Mouse (Mus musculus): ENCODE measurements around the gene Col6a6.

The Col6a6 gene

DNA sequence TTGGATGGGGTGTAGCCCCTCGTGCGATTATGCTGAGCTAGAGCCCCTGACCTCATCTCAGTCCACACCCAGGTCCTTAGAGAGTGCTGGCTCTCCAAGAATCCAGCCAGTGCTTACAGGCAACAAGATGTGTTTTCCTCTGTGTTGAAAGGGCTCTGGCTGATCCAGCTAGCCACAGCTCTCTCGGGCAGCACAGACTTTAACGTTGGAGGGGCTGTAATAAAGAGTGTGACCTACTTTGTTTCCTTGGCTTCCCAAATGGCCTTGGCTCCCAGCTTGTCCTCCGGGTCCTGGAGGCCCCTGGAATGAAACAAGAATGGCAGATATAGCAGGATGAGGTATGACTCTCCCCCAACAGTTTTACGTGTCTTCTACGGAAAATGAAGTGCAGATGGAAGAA, 96.0 kb downstream of the Col6a6 start:
- no peak for DNase-seq

DNA sequence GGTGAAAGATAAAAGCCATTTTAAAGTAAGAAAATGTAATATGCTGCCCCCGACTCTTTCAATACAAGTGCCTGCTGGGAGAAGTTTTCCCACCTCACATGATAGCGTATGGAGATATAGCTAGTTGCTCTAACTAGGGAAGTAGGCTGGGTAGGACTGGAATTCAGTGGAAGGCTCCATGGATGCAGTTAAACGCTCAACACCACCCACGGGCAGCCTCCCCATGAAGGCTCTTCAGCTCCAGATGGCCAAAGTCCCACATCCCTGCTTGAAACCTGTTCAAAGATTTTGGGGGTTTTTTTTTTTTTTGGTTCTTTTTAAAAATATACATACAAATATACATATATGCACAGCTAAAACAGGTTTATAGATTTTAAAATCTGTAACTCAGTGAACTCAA, 107.5 kb downstream of the Col6a6 start:
- DNase-seq, result no peak

DNA sequence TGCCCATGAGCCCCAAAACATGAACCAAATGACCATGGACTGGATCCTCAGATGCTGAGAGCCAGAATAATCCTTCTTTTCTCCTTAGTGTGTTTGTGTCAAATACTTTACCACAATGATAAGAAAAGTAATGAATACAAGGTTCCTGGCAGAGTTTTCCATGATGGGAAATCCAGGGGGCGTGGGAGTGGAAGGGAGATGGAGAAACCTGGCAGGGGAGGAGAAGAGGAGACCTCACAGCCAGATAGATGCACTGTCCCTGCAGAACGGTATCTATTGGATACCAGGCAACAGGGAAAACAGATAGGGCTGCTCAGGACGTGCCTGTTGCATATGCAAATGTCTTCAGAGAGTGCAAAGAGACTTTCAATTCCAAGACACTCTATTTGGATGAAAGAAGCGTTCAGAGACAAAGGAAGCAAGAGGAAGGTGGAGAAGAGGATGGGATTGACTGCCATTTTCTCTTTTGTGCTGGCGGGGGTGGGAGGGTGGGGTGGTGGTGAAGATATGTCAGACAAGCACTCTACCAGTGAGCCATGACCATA, 108.0 kb downstream of the Col6a6 start:
- DNase-seq, result no peak

DNA sequence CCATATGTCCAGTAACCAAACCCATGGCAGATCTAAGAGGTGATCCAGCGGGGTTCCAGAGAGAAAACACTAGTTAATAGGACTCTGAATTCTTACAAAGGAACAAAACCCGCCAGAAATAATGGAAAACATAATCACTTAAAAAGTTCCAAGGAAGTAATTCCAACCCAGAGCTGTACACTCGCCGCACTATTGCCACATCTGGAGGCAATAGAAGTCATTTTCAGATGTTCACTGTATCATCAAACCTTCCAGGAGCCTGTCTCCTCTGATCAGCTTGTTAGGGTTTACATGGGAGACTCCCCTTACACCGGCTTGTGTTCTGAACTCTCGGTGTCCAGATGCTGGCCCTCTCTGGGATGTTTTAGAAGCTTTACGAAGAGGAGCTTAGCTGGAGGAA, 108.6 kb downstream of the Col6a6 start:
- DNase-seq, result no peak

DNA sequence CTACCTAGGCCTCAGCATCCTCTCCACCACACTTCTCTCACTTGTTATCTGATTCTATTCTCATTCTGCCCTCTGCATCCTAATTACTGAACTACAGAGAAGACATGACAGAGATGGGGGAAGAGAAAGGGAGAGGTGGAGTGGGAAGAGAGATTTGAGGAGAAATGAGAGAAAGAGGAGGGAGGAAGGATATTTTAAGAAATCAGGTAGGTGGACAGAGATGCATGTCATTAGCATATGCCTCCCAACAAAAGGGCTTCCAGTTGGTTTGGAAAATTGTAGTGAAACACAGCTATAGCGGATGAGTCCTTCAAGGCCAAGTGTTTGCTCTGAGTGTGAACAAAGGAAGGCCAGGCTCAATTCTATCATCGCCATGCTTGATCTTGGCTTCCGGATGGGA, 115.9 kb downstream of the Col6a6 start:
- DNase-seq, result no peak

DNA sequence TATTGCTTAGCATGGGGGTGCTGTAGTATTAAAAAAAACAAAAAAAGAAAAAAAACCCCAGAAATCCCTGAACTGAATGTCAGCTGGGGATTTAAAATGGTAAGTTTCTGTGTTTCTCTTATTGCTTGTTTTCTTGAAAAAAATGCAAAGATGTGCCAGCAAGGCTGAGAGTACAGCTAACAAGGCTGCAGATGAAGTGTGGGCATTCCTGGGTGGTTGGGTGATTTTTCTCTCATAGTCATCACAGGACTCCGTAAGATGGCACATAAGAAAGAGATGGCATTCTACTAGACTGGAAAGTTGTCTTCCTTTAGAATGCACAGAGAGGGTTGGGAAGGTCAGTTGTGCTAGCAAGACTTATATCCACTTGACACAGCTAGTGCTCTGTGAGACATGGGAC, 122.9 kb downstream of the Col6a6 start:
- DNase-seq, result no peak

DNA sequence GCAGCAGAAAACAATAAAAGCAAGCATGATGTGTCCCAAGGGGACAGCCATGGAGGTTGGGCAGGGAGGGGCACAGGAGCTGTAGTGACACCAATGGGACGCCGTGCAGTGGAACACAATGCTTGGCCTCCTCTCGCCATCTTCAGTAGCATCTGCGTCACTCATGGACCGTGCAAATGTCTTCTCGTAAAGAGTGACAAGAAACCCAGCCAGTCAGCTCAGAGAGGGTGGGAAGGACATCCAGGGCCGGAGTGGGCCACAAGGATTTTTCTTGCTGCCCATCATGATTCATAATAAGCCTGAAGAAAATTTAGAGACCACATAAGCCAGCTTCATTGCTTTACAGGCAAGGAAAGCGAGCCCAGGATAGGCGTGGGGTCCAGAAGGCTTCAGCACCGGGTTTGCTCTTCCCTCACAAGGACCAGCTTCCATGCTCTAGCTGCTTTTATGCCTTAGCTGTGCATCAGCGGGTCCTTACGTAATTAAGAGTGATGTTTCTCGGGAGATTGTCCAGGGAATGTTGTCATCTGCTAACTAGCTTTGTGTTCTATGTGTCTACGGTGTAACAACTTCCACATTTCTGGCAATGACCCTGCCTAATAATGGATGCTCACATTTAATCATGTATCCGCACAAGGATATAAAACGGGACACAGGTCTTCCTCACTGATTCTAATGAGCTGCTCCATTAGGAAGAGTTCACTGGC, 123.6 kb downstream of the Col6a6 start:
- no peak for DNase-seq

DNA sequence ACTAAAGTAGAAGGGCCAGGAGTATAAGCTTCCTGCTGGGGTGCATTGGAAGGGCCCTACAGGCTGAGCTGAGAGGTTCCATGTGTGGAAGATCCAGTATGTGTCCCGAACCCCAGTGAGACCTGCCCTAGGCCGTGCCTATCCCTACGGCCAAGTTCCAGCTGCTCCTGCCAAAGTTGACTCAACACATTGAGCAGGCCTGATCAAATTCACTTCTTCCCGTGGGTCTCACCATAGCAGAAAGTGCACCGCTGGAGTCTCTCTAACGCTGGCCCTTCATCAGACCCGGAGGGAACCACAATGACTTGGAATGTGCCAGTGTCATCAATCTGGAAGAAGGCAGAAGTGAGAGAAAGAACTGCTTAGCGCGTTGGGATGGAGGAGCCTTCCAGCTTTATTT, 126.0 kb downstream of the Col6a6 start:
- no peak for DNase-seq

DNA sequence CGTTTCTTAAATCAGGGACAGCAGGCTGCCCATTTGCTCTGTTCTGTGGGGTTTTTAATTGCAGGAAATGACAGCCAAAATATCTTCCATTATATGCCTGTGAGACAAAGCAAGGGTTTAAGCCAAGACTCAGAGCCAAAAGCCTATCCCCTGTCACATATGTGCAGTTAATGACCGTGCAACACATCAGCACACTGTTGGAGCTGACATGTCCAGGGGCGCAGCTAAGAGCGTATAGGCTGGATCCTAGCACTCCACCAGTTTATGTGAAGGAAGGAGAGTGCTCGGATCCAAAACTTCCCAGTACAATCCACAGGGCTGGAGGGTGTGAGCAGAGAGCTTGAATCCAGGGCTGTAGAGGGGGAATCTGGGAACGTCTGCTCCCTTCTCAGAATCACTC, 127.3 kb downstream of the Col6a6 start:
- DNase-seq, result no peak

DNA sequence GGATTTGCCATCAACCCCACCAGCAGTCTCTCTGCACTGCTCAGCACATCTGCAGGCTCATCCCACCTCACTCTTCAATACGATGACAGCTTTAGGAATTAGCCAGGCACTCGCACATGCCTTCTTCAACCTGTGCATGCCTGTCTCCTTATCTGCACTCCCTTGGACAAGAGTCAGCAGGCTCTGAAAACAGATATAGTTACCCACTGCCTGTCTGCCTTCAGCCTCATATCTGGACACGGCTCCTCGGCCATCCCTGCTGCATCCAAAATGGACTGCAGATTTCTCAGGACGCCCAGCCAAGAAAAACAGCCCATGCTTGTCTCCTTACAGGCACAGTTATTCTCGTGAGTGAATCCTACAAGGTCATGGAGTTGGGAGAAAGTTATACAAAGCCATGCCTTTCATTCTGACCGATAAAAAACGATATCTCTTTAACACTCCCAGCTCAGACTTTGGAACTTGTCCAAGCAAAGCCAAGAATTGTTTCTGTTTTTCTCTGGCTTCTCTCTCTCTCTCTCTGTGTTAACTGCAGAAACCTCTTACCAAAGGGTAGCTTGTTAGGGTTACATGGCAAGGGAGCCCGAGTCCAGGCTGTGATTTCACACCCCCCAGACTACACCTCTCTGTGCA, 130.1 kb downstream of the Col6a6 start:
- peak; percentile 27 for DNase-seq

DNA sequence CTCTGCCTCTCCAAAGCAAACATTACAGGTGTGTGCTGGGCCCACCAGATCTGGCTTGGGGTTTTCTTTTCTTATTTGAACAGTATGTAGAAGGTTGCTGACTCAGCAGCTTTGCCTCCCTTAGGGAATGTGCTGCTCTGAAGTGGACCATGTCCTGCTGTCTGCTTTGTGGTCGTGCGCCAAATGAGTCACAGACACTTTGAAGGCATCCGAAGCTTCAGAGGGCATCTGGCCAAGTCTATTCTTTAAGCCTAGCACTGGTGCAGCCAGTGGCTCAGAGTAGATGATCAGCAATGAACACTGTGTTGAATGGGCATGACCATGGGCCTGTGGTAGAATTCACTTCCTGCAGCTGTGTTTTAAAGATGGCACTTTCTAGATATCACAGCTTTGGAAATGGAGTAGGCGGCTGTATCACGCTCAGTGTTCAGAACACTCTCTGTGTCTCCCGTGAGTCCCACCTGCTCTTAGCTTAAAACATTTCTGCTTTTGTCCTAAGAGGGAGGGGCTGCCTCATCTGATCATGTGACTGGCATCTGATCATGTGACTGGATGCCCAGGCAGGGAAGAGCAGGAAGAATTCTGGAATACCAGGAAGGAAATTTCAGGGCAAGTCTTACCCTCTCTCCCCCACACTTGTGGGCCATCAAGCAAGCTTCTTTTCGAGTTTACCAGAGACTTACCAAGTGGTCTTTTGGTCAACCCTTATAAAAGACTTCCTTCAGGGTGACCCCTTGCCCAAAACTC, 131.0 kb downstream of the Col6a6 start:
- DNase-seq, result no peak

DNA sequence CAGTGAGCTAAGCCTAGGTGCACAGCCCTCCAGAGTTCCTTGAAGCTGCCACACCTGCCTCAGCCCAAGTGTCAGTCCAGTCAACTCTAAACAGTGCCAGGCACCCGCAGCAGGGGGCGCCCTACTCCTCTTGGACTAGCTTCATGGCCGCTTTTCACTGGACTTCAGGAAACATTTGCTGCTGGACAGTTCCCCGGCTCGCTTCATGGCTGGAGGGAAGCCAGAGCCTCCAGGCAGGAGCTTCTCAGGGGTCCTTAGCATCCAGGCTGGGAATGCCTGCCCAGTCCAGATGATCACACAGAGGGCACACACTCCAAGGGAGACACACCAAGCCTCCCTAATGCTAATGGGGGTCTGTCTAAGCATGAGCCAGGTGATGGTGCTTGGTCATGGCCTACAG, 134.1 kb downstream of the Col6a6 start:
- peak; percentile 87 for DNase-seq

DNA sequence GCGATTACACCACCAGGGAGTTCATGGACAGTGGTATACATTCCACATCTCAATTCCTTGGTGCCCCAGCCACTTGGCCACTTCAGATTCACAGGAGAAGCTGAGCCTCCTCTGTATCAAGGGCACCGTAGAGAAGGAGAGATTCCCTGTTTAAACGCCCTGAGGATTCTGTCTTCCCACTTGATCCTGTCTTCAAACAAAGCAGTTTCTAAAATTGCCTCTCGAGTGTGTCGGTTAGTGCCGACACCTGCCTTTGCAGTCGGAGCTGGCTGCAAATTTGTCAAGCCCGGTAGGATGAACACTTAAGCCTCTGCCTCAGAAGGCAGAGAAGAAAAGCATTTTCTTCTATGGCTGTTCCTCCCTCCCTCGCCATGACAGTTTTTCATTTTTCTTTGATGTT, 134.9 kb downstream of the Col6a6 start:
- DNase-seq, result no peak

DNA sequence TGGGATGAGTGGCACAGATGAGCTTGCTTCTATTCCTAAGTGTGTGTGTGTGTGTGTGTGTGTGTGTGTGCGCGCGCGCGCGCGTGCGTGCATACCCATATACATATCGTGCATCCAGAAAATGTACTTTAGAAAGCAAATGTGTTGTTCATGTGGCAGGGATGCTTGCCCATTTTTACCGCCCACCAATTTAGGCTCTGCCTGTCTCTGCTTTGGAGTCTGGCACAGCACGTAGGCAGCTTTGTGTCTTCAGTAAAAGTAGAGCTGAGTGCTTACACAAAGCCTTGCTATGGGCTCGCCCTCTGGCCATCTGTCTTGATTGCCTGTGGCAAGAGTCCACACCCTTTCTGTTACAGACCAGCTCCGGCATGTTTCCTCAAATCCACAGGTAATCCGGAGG, 135.5 kb downstream of the Col6a6 start:
- DNase-seq, result no peak

DNA sequence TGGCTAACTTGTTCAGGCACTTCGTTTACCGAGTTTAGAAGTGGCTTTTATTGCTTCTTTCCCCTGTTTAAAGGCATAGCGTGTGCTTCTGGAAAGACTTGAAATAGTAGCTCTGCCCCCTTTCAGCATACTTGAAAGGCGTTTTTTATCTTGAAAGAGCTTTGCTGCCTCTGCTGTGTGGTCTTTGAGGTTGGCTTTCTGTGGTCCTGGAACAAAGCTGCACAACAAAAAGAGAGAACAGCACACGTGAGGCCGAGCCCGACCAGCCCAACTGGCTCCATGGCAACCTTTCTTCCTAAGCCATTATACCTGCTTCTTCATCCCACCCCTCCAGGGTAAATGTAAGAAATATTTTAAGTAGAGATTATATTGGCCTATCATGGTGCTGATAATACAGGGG, 138.5 kb downstream of the Col6a6 start:
- no peak for DNase-seq

DNA sequence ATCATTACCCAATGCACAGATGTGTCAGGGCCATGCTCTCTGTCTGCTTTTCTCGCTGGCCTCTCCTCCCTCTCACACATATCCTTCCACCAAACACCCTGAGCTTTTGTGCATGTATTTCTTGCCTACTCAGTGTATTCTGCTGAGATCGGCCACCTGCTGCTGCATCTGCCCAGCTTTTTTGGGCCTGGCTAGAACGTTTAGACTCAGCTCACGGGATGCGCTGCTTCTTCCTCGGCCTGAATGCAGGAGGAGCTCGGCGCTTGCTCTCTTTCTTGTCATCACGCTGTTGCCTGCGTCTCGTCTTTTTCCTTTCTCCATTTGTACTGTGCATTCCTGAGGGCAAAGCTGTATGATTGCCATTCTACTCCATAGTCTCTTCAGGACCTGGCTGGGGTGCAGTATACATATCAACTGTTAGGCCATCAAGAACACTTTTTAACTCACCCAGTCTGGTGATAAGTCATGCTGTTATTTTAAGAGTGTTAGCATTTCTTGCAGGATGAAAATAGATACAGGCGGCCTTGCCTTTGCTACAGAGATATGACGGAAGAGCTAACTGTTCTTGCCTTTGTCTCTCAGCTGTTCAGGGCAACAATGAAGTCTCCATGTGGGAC, 143.3 kb downstream of the Col6a6 start:
- DNase-seq, result no peak

DNA sequence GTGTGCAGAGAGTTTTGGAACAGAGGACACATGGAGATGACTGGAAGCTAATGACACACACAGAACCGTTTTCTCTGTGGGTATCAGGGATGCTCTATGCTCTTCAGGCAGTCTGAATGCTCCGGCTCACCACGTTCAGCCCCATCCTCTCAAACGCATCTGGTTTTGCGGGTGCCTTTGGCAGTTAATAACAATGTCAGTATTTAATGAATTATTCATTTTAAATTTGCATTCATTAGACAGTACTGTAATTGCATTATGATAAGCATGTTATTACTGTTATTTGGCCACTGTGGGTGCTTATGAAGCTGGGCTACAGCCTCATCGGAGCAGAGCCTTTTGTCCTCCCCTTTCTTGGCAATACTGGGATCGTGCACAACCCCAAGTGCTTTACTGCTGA, 146.6 kb downstream of the Col6a6 start:
- no peak for DNase-seq

DNA sequence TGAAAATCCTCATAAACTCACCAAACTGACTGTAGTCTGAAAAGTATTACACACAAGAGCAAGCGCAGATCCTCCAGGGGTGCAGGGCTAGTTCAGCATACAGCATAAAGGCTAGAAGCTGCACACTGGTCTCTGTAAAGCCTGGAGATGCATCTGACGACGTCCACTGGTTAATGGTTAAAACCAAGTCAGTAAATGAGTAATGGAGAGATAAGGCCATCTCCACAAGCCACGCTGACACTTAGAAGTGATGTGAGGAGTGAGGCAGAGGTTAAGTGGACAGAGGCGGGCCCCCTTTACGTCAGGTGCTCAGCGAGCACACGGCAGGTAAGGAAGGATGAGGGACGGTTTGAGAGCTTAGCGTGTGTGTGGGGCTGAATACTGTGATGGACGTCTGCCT, 152.0 kb downstream of the Col6a6 start:
- no peak for DNase-seq

DNA sequence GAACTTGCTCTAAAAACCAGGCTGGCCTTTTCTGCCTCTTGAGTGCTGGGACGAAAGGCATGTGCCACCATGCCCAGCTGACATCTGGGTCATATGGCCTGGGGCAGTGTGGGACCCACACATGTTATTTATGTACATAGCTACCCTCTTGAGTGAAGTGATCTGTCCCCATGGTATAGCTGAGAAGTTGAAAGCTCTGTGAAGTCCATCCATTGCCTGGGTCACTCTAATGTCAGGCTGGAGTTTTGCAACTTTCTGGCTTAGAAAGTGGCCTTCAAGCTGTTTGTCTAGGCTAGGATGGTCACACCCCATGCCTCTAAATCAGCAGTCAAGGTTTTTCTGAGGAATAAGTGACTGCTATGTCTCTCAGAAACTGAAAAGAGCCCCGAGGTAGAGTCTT, 155.9 kb downstream of the Col6a6 start:
- no peak for DNase-seq

DNA sequence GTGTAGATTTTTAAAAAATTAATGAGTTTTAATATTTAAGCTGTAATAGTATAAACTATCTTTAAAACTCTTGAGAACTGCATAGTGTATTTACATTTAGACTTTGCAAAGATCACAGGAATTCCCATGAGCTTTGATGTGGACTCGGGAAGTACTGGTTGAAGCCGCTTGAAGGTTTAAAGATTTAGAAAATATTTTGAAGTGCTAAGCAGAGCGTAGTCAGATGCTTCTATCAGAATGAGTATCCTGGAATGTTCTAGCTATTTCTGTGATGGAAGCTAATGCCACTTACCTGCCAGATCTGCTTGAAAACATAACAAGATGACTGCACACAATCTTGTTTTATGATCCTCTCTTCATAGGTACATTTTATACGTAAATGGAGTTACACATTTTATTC, 157.0 kb downstream of the Col6a6 start:
- DNase-seq, result no peak

DNA sequence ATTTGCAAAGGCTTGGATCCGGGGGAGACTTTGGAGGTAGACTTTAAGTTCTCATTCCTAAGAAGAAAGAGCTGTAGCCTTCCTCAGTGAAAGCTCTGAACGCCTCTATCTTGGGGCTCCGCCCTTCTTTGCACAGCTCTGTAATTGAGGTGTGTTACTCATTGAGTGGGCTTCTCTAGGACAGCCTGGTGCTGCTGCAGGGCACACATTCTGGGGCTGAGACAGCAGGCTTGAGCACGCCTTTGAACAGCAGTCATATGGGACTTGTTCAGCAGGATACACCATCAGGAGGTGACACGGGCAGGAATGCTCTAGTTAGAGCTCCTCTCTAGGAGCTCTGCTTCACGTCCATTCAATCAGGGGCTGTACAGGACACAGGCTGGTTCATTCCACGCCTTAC, 162.7 kb downstream of the Col6a6 start:
- DNase-seq, result no peak

DNA sequence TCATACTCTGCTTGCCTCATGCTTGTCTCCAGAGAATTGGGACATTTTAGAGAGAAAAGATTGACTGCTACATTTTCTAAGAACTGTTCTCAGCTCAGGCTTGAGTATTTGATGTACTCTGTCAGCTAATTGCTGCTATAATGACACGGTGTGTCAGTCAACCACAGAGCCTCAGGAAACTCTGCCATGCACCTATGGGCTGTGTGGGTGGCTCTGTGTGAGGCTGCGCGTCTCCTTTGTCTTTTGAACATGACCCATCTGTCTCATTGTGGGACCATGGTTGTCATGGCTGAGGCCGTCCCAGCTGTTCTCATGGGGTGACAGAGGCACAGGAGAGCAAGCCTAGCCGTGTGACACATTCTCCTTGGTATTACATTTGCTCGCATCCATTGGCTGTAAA, 168.1 kb downstream of the Col6a6 start:
- DNase-seq, result no peak

DNA sequence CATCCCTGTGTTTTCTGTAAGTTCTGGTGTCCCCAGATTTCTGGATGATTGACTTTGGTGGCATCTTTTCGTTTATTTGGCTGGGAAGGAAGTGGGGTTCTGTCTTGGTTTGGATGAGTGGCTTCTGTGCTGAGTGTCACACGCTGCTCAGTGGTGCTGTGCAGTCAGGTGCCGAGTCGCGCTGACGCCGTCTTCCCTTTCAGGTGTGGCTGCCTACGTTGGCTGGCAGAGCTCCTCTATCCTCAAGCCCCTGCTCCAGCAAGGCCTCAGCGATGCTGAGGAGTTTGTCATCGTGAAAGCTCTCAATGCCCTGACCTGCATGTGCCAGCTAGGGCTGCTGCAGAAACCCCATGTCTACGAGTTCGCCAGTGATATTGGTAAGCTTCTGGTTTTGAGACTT, 169.7 kb downstream of the Col6a6 start:
- DNase-seq, result no peak

DNA sequence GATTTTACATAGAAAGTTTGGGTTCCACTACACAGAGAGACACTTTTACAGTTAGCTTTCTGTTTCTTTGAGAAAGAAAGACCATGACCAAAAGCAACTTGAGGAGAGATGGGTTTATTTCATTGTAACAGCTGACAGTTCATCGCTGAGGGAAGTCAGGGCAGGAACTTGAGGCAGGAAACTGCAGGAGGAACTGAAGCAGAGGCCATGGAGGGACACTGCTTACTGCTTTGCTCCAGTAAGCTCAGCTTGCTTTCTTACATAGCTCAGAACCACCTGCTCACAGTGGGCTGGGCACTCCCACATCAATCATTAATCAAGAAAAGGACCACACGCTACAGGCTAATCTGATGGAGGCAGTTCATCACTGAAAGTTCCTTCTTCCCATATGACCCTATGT, 171.8 kb downstream of the Col6a6 start:
- DNase-seq, result peak; percentile 26
